Mouse (Mus musculus) myocyte (in vitro differentiated cells): Measurements from ENCODE around the gene Catsperd.

Experiments
- CEBPB ChIP-seq: IDR thresholded peaks from 2 replicates; pipeline ENCODE4 v1.6.1; 2011; ENCODE audit warnings: mild to moderate bottlenecking, moderate library complexity; ENCODE audit not compliant: poor library complexity, insufficient read depth, severe bottlenecking
- MAX ChIP-seq: IDR thresholded peaks from one replicate; pipeline ENCODE4 v1.6.1; 2011; ENCODE audit warnings: low read depth, mild to moderate bottlenecking, control low read depth
- MYOG ChIP-seq, 3 experiments: IDR thresholded peaks; one replicate each; pipeline ENCODE4 v1.6.1; 2011; ENCODE audit warnings: control low read depth in 2 of 3, low read depth in 2 of 3, mild to moderate bottlenecking in 2 of 3; ENCODE audit not compliant: insufficient read length in 2 of 3, control insufficient read depth in 1 of 3, insufficient read depth in 1 of 3
- POLR2A ChIP-seq: IDR thresholded peaks from one replicate; pipeline ENCODE4 v1.6.1; 2011; ENCODE audit warnings: low read depth, mild to moderate bottlenecking, control low read depth, moderate library complexity; ENCODE audit not compliant: insufficient read length
- POLR2AphosphoS2 ChIP-seq: IDR thresholded peaks from one replicate; pipeline ENCODE4 v1.6.1; 2011; ENCODE audit warnings: low read depth, control low read depth; ENCODE audit not compliant: insufficient read length
- TCF12 ChIP-seq: IDR thresholded peaks from one replicate; pipeline ENCODE4 v1.6.1; 2011; ENCODE audit warnings: mild to moderate bottlenecking, control low read depth; ENCODE audit not compliant: poor library complexity, insufficient read depth, severe bottlenecking
- USF1 ChIP-seq: IDR thresholded peaks from one replicate; pipeline ENCODE4 v1.6.1; 2011; ENCODE audit warnings: low read depth, mild to moderate bottlenecking, control low read depth, moderate library complexity

GRCm38 (mm10) chr17:56684649-56685048 is 56.7 kb downstream of the Catsperd start:
- TF ChIP-seq USF1 (no peak), TCF12 (no peak), MAX (no peak), POLR2A (no peak), POLR2AphosphoS2 (no peak), CEBPB (no peak), MYOG (IDR thresholded peaks at IDR 0.05; ENCODE audit: control insufficient read depth in 1 of 3, insufficient read depth in 1 of 3, insufficient read length in 2 of 3, low read depth in 2 of 3) (no peak)
